Mouse (Mus musculus) megakaryocyte, adult 5-6 weeks (primary cell): Measurements from ENCODE around the gene Tex52. TPM values are rescaled to one million over a fixed set of nuclear protein-coding genes. Genes with fewer than 3 reads are reported as not detected.

Source experiments
- ATAC-seq: 2 replicates; pipeline ENCODE4 v1.8.0; 2016; ENCODE audit warnings: mild to moderate bottlenecking, inconsistent platforms; ENCODE audit not compliant: poor library complexity, severe bottlenecking
- total RNA-seq, 2 experiments: library from RNA; stranded (forward) in 1 of 2; stranded (reverse) in 1 of 2; fragments of 153-499, 151-499 nt in 1 of 2; fragments of 221-1000, 200-1000 nt in 1 of 2; gene quantifications; 2 replicates each; pipeline versions ENCODE4 v1.2.3 to v1.2.4; 2015 to 2017

The Tex52 gene
- total RNA-seq, 2 experiments from 2014 or later: 0.09 TPM; not detected in 1

DNA sequence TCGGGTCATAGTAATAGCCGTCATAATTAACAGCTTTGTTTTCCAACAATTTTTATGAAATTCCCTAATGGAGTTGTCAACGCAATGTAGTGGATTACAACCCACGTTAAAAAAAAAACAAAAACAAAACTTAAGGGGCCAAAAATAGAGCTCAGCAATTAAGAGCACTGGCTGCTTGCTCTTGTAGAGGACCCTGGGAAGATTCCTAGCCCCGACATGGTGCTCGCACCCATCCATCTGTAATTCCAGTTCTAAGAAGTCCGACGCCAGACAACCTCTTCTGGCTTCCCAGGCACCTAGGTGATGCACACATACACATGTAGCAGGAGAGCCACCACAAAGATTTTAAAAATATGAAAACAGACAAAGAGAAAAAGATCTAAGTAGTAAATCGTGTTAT is 49.8 kb downstream of the Tex52 start:
- ATAC-seq: no peak

GRCm38 (mm10) chr6:128427571-128427970 is 52.3 kb downstream of the Tex52 start:
- ATAC-seq: no peak

DNA sequence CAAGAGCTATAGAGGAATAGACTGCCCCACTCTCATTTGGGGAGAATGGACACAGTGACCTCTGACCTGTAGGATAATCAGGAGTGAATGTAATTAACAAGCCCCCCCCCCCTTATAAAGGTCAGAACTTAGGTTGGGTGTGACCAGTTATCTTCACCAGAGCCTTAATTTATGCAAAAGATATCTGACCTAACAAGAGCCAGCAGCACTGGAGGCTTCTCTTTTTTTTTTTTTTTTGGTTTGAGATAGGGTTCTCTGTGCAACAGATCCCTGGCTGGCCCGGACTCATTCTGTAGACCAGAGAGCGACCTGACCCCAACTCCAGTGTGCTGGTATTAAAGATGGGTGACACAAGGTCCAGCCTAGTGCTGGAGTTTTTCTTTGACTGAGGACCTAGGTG is 54.0 kb downstream of the Tex52 start:
- no peak for ATAC-seq

GRCm38 (mm10) chr6:128429826-128430225 is 54.6 kb downstream of the Tex52 start:
- ATAC-seq: no peak

DNA sequence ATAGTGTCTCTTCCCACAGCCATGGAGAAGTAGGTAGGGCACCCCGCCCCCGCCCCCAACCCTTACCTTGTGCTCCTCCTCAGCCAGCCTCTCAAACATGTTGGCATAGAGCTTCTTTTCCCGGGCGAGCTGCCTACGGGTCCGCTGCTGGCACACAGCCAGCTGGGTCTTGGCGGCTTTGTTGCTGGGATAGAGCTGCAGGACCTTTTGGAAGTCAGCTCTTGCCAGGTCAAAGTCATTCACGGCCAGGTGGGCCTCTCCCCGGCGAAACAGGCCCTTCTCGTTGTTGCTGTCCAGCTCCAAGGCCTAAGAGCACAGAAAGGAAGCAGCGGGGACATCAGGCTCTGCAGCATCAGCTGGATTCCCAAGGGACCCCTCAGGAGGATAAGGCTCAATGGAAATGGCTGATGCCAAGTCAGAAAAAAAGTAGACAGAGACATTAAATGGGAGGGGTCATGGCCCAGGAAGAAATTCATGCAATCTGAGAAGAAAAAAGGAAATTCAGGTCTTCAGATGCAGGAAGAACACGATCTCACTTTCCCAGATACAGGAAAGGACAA is 57.2 kb downstream of the Tex52 start:
- no peak for ATAC-seq

DNA sequence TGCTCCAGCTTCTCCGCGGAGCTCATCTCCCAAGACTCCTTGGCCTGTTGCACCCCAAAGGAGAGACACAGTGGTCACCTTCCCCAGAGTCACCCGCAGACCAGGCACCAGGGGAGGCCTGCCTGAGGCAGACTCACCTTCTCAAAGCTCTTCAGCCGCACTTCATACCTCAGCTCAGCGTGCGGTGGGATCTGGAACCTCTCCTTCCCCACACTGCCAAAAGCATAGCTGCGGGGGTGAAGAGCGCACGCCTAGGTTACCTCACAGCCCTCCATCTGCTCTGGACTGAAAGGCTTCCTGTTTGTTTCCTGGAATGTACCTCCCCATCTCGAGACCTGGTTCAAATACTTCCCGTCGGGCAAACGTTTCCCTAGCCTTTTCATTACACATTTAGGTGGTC is 58.3 kb downstream of the Tex52 start:
- ATAC-seq: no peak

Other genes starting within 250 kb of the Tex52 start
- not detected in 2 replicates for gene Tspan9, start 231.9 kb upstream of the Tex52 start, total RNA-seq (2015)
- 0.26 and 1.3 TPM in 2 replicates for gene Tspan9, start 231.9 kb upstream of the Tex52 start, total RNA-seq (2017)
- 0.05 TPM in 1 of 2 replicates, not detected in the other for gene Tead4, start 74.6 kb upstream of the Tex52 start, total RNA-seq (2015)
- gene Tead4, start 74.6 kb upstream of the Tex52 start, total RNA-seq (2017): 0.07 and 0.20 TPM in 2 replicates
- gene Tulp3, start 19.6 kb upstream of the Tex52 start, total RNA-seq (2015): 2.6 and 3.3 TPM in 2 replicates
- gene Tulp3, start 19.6 kb upstream of the Tex52 start, total RNA-seq (2017): 1.4 and 2.4 TPM in 2 replicates
- 45.7 and 53.9 TPM in 2 replicates for gene Rhno1, start 12.5 kb upstream of the Tex52 start, total RNA-seq (2015)
- gene Rhno1, start 12.5 kb upstream of the Tex52 start, total RNA-seq (2017): 35.4 and 41.1 TPM in 2 replicates
- 69.8 and 76.1 TPM in 2 replicates for gene Foxm1, start 12.5 kb upstream of the Tex52 start, total RNA-seq (2015)
- 26.2 and 41.8 TPM in 2 replicates for gene Foxm1, start 12.5 kb upstream of the Tex52 start, total RNA-seq (2017)
- not detected in 2 replicates for gene Gm44596, start within 50 bp of the Tex52 start, total RNA-seq (2015)
- gene Gm44596, start within 50 bp of the Tex52 start, total RNA-seq (2017): not detected in 2 replicates
- not detected in 2 replicates for gene Nrip2, start 23.8 kb downstream of the Tex52 start, total RNA-seq (2015)
- 0.15 TPM in 1 of 2 replicates, not detected in the other for gene Nrip2, start 23.8 kb downstream of the Tex52 start, total RNA-seq (2017)
- gene Itfg2, start 49.5 kb downstream of the Tex52 start, total RNA-seq (2015): 6.4 and 6.8 TPM in 2 replicates
- 6.2 and 14.1 TPM in 2 replicates for gene Itfg2, start 49.5 kb downstream of the Tex52 start, total RNA-seq (2017)
- gene Fkbp4, start 63.2 kb downstream of the Tex52 start, total RNA-seq (2015): 34.6 and 38.1 TPM in 2 replicates
- 93.1 and 95.7 TPM in 2 replicates for gene Fkbp4, start 63.2 kb downstream of the Tex52 start, total RNA-seq (2017)
- not detected in 2 replicates for gene Pzp, start 151.3 kb downstream of the Tex52 start, total RNA-seq (2015)
- gene Pzp, start 151.3 kb downstream of the Tex52 start, total RNA-seq (2017): not detected in 2 replicates
- gene A2ml1, start 206.2 kb downstream of the Tex52 start, total RNA-seq (2015): not detected in 2 replicates
- not detected in 2 replicates for gene A2ml1, start 206.2 kb downstream of the Tex52 start, total RNA-seq (2017)
- 1.8 and 2.8 TPM in 2 replicates for gene Klrb1a, start 248.1 kb downstream of the Tex52 start, total RNA-seq (2015)
- gene Klrb1a, start 248.1 kb downstream of the Tex52 start, total RNA-seq (2017): 0.81 and 2.6 TPM in 2 replicates